Comparison of ENCODE assay signal across 26 mouse cellular contexts in genomic region chr11:101355916-101356315, GRCm38 (mm10). TPM values are rescaled to one million over a fixed set of nuclear protein-coding genes. Genes with fewer than 3 reads are reported as not detected.
"Had no signal": no experiment of that assay in that cellular context is flagged by ENCODE, and none has a peak within 500 bp of the region (broad histone marks: within the 10 kb centered on the region; RNA-seq: fewer than 3 reads in every experiment).

No protein-coding gene starts in this region.

- H3K27ac ChIP-seq: kidney, postnatal 0 days; limb, embryonic 12.5 days; limb, embryonic 15.5 days; liver, embryonic 14.5 days; lung, embryonic 15.5 days; midbrain, embryonic 10.5 days; midbrain, embryonic 13.5 days; stomach, postnatal 0 days had no signal

- H3K9ac ChIP-seq: limb, embryonic 12.5 days; limb, embryonic 15.5 days; liver, embryonic 14.5 days; lung, embryonic 15.5 days; midbrain, embryonic 13.5 days had no signal

- H3K4me1 ChIP-seq: lung, embryonic 15.5 days; midbrain, embryonic 13.5 days had no signal

- H3K27me3 ChIP-seq: limb, embryonic 12.5 days; limb, embryonic 15.5 days; lung, embryonic 15.5 days; midbrain, embryonic 13.5 days had no signal

- H3K9me3 ChIP-seq: limb, embryonic 12.5 days; limb, embryonic 15.5 days; lung, embryonic 15.5 days; megakaryocyte, embryonic 14.5 days; midbrain, embryonic 10.5 days; midbrain, embryonic 13.5 days had no signal

- DNase-seq: left cerebral cortex, postnatal 4 days; lung, adult 18-20 months; lung, postnatal 10 days; lung, postnatal 36 days; thymus, adult 2 months; thymus, postnatal 14 days; thymus, postnatal 4 days had no signal

- H3K36me3 ChIP-seq: limb, embryonic 12.5 days; limb, embryonic 15.5 days; lung, embryonic 15.5 days; midbrain, embryonic 10.5 days; midbrain, embryonic 13.5 days had no signal

- H3K4me3 ChIP-seq: limb, embryonic 12.5 days; limb, embryonic 15.5 days; lung, embryonic 15.5 days; megakaryocyte, embryonic 14.5 days; midbrain, embryonic 10.5 days; midbrain, embryonic 13.5 days; myocyte had no signal

RNA-seq across cellular contexts. Expression of gene G6pc, which starts 11.4 kb away (rescaled TPM):
- total RNA-seq: layer of hippocampus, adult 18-20 months; left cerebral cortex, adult 8-10 months; left cerebral cortex, postnatal 14 days; left cerebral cortex, postnatal 4 days; monocyte, adult 5-6 weeks had no signal
- polyA plus RNA-seq: intestine, embryonic 14.5 days; limb, embryonic 12.5 days; limb, embryonic 15.5 days; lung, embryonic 15.5 days; midbrain, embryonic 10.5 days; midbrain, embryonic 13.5 days; midbrain, embryonic 16.5 days; myocyte; neural tube, embryonic 11.5 days; neural tube, embryonic 14.5 days; stomach, embryonic 14.5 days had no signal

RNA-seq across cellular contexts. Expression of gene Aoc3, which starts 25.5 kb away (rescaled TPM):
- total RNA-seq: monocyte, adult 5-6 weeks had no signal
- polyA plus RNA-seq: midbrain, embryonic 13.5 days; neural tube, embryonic 11.5 days; neural tube, embryonic 14.5 days had no signal
